Mouse (Mus musculus) midbrain, embryonic 11.5 days (tissue): ENCODE measurements around the gene Slc8a1. TPM values are rescaled to one million over a fixed set of nuclear protein-coding genes. Genes with fewer than 3 reads are reported as not detected.
A peak's percentile ranks its signal among the peaks of the same experiment; 100 is the strongest.

Source experiments
- ATAC-seq: fragments of 200-750 bp; cut with Nextera tagmentation; 2 replicates; pipeline ENCODE4 v1.8.0; 2017; ENCODE audit warnings: moderate TSS enrichment, moderate library complexity; ENCODE audit not compliant: low FRiP score
- DNase-seq: peaks from one replicate; pipeline ENCODE4 v3.0.0; 2015; ENCODE audit warnings: low spot score; ENCODE audit errors: missing footprints
- H3K27ac ChIP-seq: fragments of 300-500 bp; sonication (generic); 2 replicates; pipeline ENCODE4 v1.5.1; 2014; ENCODE audit warnings: low read depth, low read length
- H3K27me3 ChIP-seq: fragments of 300-500 bp; sonication (generic); 2 replicates; pipeline ENCODE4 v1.6.1; 2014; ENCODE audit warnings: mild to moderate bottlenecking, low read length, moderate library complexity, mixed read lengths; ENCODE audit not compliant: control insufficient read depth, insufficient read depth
- H3K36me3 ChIP-seq: fragments of 300-500 bp; sonication (generic); 2 replicates; pipeline ENCODE4 v1.6.1; 2014; ENCODE audit warnings: mild to moderate bottlenecking, low read length, moderate library complexity, mixed read lengths; ENCODE audit not compliant: control insufficient read depth, insufficient read depth
- H3K4me1 ChIP-seq: fragments of 300-500 bp; sonication (generic); 2 replicates; pipeline ENCODE4 v1.6.1; 2014; ENCODE audit warnings: low read length; ENCODE audit not compliant: control insufficient read depth, insufficient read depth
- H3K4me2 ChIP-seq: fragments of 300-500 bp; sonication (generic); 2 replicates; pipeline ENCODE4 v1.6.1; 2014; ENCODE audit warnings: mild to moderate bottlenecking, moderate library complexity
- H3K4me3 ChIP-seq: fragments of 300-500 bp; sonication (generic); 2 replicates; pipeline ENCODE4 v1.5.1; 2014; ENCODE audit warnings: low read depth, low read length
- H3K9ac ChIP-seq: fragments of 300-500 bp; sonication (generic); 2 replicates; pipeline ENCODE4 v1.6.1; 2014; ENCODE audit warnings: low read length
- H3K9me3 ChIP-seq: fragments of 300-500 bp; sonication (generic); 2 replicates; pipeline ENCODE4 v1.6.1; 2016; ENCODE audit warnings: low read length; ENCODE audit not compliant: control insufficient read depth
- whole genome bisulfite sequencing: fragments of 180-500 bp; shearing (Covaris S2); extraction: QIAGEN DNeasy Blood & Tissue Kit; methylation state at CpG from one replicate; pipeline ENCODE4 v1.1.7; 2014; 5-methylcytosine and 5-hydroxymethylcytosine counted together
- polyA plus RNA-seq: library from polyadenylated mRNA; unstranded; fragments of >200 nt; fragmentation: Nextera tagmentation; extraction: Ambion mirVana; gene quantifications from 2 replicates; pipeline ENCODE4 v1.2.1, GENCODE M21; 2014

Gene Slc8a1
- polyA plus RNA-seq, 1 experiment from 2014 or later = 3.3 TPM

DNA sequence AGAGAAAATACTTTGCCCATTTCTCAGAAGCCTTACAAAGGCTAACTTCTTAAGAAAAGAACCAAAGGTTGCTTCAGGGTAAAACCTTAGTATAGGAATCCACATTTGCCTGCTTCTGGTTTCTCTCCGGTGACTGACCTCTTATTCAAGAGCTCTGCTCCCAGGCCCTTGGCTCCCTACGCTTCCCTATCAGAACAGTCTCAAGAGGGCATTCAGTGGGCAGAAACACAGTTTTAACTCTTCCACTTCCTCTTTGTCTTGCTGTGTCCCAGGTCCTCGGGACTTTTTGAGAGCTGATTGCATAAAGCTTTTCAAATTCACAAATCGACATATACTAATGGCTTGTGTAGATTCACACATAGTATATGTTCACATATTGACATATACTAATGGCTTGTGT, 73.3 kb downstream of the Slc8a1 start:
- Histone ChIP-seq H3K4me1 (peaks cover 4% of the 10 kb centered on the region; the same call in 1 of the 2 replicates), H3K27me3 (no peaks in the 10 kb centered on the region; the same call in 1 of the 2 replicates), H3K9ac (no peak overlapping the region), H3K9me3 (no peaks in the 10 kb centered on the region), H3K36me3 (no peaks in the 10 kb centered on the region), H3K4me2 (no peak overlapping the region), H3K27ac (no peak overlapping the region), H3K4me3 (no peak overlapping the region)
- ATAC-seq (no peak), DNase-seq (no peak)
- 90% methylated on average over 4 of the region's 4 CpGs for WGBS

DNA sequence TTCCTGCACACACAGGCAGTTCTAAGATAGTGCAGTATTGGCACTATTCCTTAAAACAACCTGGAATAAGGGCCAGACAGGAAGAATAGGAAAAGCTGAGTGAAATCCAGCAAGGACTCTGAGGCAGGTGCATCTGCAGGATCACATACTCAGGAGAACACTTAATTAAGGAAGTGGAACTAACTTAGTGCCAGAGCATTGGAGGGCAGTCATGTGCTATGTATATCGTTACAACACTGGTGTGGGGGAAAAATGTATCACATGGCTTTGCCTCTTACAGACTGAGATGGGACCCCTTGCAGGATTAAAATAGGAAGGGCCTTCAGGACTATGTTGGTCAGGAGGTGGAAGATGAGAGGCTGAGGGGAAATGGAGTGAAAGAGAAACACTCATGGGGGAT, 80.3 kb downstream of the Slc8a1 start:
- WGBS = 90% methylated on average over 1 of the region's 1 CpGs
- Histone ChIP-seq H3K27ac (no peak overlapping the region), H3K36me3 (no peaks in the 10 kb centered on the region), H3K4me2 (no peak overlapping the region), H3K9me3 (no peaks in the 10 kb centered on the region), H3K9ac (no peak overlapping the region), H3K4me3 (no peak overlapping the region), H3K27me3 (no peaks in the 10 kb centered on the region), H3K4me1 (no peaks in the 10 kb centered on the region)
- DNase-seq = no peak
- ATAC-seq = no peak

DNA sequence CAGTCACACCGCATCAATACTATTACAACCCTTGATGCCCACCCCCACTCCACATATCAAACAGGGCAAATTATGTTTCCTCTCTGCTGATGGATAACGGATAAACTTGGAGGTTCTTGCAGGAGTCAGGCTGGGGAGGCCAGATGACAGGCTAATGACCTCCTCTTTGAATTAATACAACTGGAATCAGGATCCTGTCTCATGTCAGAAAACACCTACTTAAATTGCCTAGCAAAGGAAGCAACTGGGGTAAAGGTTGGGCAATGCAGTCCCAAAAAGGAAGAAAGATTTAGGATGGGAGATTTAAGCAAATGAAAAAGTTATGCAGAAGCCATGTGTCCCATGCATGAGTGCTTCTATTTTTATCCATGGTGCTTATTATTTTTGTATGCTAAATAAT, 83.6 kb downstream of the Slc8a1 start:
- DNase-seq = no peak
- no peak for ATAC-seq
- Histone ChIP-seq H3K36me3 (no peaks in the 10 kb centered on the region), H3K4me1 (no peaks in the 10 kb centered on the region), H3K27me3 (no peaks in the 10 kb centered on the region), H3K4me2 (no peak overlapping the region), H3K4me3 (no peak overlapping the region), H3K9ac (no peak overlapping the region), H3K9me3 (no peaks in the 10 kb centered on the region), H3K27ac (no peak overlapping the region)
- WGBS = 92% methylated on average over 2 of the region's 2 CpGs

DNA sequence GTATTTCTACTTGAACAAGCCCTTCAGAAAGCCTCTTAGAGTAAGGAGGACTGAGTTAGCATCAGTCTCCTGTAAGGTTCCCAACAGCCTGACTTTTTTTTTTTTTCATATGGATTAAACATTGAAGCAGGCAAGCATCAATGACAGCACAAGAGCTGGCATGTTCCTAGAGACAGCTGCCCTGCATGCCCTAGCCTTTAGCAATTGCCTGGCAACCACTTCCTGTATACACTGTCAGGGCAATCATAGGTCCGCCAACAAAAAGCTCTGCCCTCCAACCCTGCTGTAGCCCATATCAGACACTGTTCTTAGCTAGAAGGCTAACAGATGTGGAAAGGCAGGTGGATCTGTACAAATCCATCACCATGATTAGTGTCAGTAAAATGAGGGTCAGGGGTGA, 85.2 kb downstream of the Slc8a1 start:
- H3K36me3 ChIP-seq = no peaks in the 10 kb centered on the region
- H3K4me3 ChIP-seq = no peak overlapping the region
- no peaks in the 10 kb centered on the region for H3K9me3 ChIP-seq
- no peaks in the 10 kb centered on the region for H3K27me3 ChIP-seq
- no peak overlapping the region for H3K4me2 ChIP-seq
- no peaks in the 10 kb centered on the region for H3K4me1 ChIP-seq
- H3K27ac ChIP-seq = no peak overlapping the region
- 90% methylated on average over 1 of the region's 1 CpGs for WGBS
- DNase-seq = no peak
- ATAC-seq = no peak
- no peak overlapping the region for H3K9ac ChIP-seq

DNA sequence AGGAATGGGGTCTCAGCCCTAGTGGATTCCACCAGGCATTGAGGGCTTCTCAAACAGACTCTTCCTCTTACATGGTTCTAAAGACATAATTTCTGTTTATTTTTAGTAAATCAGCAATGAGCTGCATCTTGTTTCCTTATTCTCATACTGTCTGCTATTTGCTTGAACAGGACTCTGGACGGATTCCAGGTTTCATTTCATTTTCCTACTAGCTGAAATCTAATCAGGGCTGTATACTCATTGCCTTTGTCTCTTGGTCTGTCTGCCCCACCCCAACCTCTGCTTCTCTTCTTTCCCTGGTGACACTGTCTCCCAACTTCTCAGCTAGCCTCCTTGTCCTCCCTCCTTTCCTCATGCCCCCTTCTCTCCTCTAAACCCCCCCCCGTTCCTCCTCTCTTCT, 101.4 kb downstream of the Slc8a1 start:
- 86% methylated on average over 2 of the region's 2 CpGs for WGBS
- DNase-seq (no peak), ATAC-seq (no peak)
- Histone ChIP-seq H3K9me3 (no peaks in the 10 kb centered on the region), H3K4me2 (no peak overlapping the region), H3K4me1 (no peaks in the 10 kb centered on the region), H3K27ac (no peak overlapping the region), H3K36me3 (no peaks in the 10 kb centered on the region), H3K27me3 (no peaks in the 10 kb centered on the region), H3K4me3 (no peak overlapping the region), H3K9ac (no peak overlapping the region)

DNA sequence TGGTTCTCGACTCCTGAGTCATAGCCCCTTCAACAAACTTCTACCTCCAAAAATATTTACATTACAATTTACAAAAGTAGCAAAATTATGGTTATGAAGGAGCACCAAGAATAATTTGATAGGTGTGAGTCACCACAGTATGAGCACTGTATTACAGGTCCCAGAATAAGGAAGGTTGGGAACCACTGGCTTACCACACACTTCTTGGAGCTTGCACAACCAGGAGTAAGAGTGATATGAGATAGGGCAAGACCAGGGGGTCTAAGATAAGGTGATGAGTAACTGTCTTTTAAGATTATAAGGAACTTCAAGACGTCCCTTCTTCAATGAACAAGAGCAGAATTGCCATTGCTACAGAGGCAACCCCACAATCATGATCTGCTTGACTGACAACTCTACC, 107.7 kb downstream of the Slc8a1 start:
- H3K27me3 ChIP-seq = no peaks in the 10 kb centered on the region
- no peak overlapping the region for H3K27ac ChIP-seq
- H3K4me2 ChIP-seq = no peak overlapping the region
- DNase-seq (no peak), ATAC-seq (no peak)
- 83% methylated on average over 2 of the region's 2 CpGs for WGBS
- H3K9ac ChIP-seq = no peak overlapping the region
- no peak overlapping the region for H3K4me3 ChIP-seq
- no peaks in the 10 kb centered on the region for H3K36me3 ChIP-seq
- no peaks in the 10 kb centered on the region for H3K4me1 ChIP-seq
- no peaks in the 10 kb centered on the region for H3K9me3 ChIP-seq

DNA sequence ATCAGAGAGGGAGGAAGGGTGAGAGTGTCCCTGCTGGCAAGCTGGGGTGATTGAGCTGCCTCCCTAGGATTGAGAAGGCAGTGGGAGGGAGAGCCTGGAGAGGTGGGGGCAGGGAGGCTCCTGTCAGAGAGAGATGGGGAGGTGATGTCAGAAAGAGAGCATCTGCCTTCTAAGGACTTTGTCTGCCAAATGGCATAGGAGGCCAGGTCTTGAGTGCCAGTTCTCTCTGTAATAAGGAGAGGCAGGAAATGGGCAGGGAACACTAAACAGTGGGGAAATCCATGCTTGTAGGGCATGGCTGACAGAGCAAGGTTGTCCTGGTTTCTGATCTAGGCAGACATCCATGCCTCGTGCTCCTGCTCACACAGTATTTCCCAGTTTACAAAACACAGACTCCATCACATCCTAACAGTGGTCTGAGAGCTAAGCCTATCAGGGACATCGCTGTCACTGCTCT, 117.0 kb downstream of the Slc8a1 start:
- Histone ChIP-seq H3K36me3 (no peaks in the 10 kb centered on the region), H3K4me1 (no peaks in the 10 kb centered on the region), H3K9me3 (no peaks in the 10 kb centered on the region), H3K27me3 (no peaks in the 10 kb centered on the region), H3K4me2 (no peak overlapping the region), H3K9ac (no peak overlapping the region), H3K27ac (no peak overlapping the region), H3K4me3 (no peak overlapping the region)
- ATAC-seq = peak; percentile 9; the same call in 1 of the 2 replicates
- DNase-seq = no peak
- whole genome bisulfite sequencing = 57% methylated on average over 2 of the region's 2 CpGs

DNA sequence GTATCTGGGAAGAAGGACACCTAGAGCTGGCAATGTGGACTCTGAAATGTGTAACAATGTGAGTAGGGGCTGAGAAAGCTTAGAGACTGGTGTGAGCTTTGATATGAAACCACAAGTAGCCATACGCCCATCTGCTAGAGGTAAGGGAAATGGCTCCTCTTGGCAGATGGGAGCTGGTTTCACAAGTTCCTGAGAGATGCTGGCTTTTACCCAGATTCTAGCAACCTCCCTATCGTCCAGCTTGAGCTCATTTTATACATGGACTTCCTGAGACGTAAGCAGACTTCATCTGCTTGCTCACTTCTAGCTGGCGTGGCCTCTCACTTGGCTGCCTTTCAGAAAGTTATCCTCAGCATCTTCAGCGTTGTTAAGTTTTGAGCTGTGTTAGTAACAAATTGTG, 119.7 kb downstream of the Slc8a1 start:
- no peaks in the 10 kb centered on the region for H3K4me1 ChIP-seq
- no peaks in the 10 kb centered on the region for H3K9me3 ChIP-seq
- ATAC-seq (no peak), DNase-seq (no peak)
- H3K27me3 ChIP-seq = no peaks in the 10 kb centered on the region
- 80% methylated on average over 5 of the region's 5 CpGs for WGBS
- H3K4me3 ChIP-seq = no peak overlapping the region
- H3K4me2 ChIP-seq = no peak overlapping the region
- H3K36me3 ChIP-seq = no peaks in the 10 kb centered on the region
- no peak overlapping the region for H3K27ac ChIP-seq
- H3K9ac ChIP-seq = no peak overlapping the region

DNA sequence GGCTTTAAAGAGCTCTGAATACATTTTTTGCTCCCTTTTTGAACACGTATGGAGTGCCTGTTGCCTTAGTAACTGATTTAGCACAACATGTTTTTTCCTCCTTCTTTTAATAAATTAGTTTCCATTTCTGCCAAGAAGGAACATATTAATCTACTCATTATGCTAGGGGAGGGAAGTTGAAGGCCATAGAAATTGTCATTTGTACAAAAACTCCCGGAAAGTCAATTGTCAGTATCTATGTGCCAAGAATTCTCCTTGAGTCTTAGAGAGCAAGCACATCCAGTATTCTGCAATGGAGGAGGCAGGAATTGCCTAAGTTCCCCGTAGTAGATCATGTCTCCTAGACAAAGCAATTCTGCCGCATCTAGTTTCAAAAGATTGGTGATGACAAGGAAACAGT, 121.9 kb downstream of the Slc8a1 start:
- H3K4me1 ChIP-seq = no peaks in the 10 kb centered on the region
- DNase-seq (no peak), ATAC-seq (no peak)
- no peaks in the 10 kb centered on the region for H3K9me3 ChIP-seq
- no peaks in the 10 kb centered on the region for H3K27me3 ChIP-seq
- no peak overlapping the region for H3K9ac ChIP-seq
- no peaks in the 10 kb centered on the region for H3K36me3 ChIP-seq
- H3K4me2 ChIP-seq = no peak overlapping the region
- 92% methylated on average over 4 of the region's 4 CpGs for WGBS
- no peak overlapping the region for H3K4me3 ChIP-seq
- H3K27ac ChIP-seq = no peak overlapping the region

DNA sequence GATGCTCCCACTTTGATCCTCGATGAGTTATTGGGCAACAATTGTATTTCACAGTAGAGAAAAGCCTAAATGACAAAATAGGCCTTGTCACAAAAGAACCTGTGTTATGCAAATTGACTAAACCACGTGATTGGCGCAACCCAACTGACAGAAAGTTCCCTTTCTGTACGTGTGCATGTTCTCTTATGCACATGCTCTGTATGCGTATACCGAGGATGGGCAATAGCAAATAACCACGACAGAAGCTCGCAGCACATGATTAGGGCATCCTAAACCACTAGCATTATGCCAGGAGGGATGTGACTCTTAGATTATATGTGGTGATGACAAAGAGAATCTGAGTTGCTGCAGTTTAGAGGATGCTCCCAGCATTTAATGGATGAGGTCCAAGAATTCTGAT, 122.8 kb downstream of the Slc8a1 start:
- ATAC-seq (no peak), DNase-seq (no peak)
- no peak overlapping the region for H3K4me2 ChIP-seq
- H3K9ac ChIP-seq = no peak overlapping the region
- no peaks in the 10 kb centered on the region for H3K9me3 ChIP-seq
- no peaks in the 10 kb centered on the region for H3K4me1 ChIP-seq
- H3K36me3 ChIP-seq = no peaks in the 10 kb centered on the region
- H3K4me3 ChIP-seq = no peak overlapping the region
- no peaks in the 10 kb centered on the region for H3K27me3 ChIP-seq
- H3K27ac ChIP-seq = no peak overlapping the region
- WGBS = 81% methylated on average over 8 of the region's 8 CpGs
